Mouse (Mus musculus): ENCODE results near the gene Plxnb2. TPM values are rescaled to one million over a fixed set of nuclear protein-coding genes. Genes with fewer than 3 reads are reported as not detected.

The Plxnb2 gene
- polyA plus RNA-seq, 1 experiment from 2014 or later = 139 TPM

- 79% methylated on average over 4 of the region's 4 CpGs for WGBS
- H3K4me3 ChIP-seq (ENCODE audit: low read length) = no peak overlapping the region
- no peak overlapping the region for H3K4me2 ChIP-seq (ENCODE audit: low read depth, low read length)
- ATAC-seq (ENCODE audit: low read depth) = no peak
- H3K9me3 ChIP-seq (ENCODE audit: control insufficient read depth, low read length) = 0 out of 2 replicates have a peak, but pooled peaks cover 5% of the 10 kb centered on the region
- H3K9ac ChIP-seq (ENCODE audit: low read length) = no peak overlapping the region
- no peak overlapping the region for H3K27ac ChIP-seq (ENCODE audit: low read length)
- peaks cover 5% of the 10 kb centered on the region; the same call in 1 of the 2 replicates for H3K4me1 ChIP-seq (replicated peaks; ENCODE audit: control insufficient read depth, insufficient read depth, low read length)
- no peaks in the 10 kb centered on the region for H3K27me3 ChIP-seq (ENCODE audit: control insufficient read depth, insufficient read depth, low read depth, low read length)
- no peaks in the 10 kb centered on the region for H3K36me3 ChIP-seq (ENCODE audit: control insufficient read depth, insufficient read depth, low read length)
Observed at GRCm38 (mm10) chr15:89207457-89207856, 26.9 kb upstream of the Plxnb2 start.

GRCm38 (mm10) chr15:89197056-89197455 lies 16.5 kb upstream of the Plxnb2 start:
- Histone ChIP-seq H3K4me1 (replicated peaks; ENCODE audit: control insufficient read depth, insufficient read depth, low read length) (peaks cover 13% of the 10 kb centered on the region), H3K9ac (ENCODE audit: low read length) (peak overlapping the region; percentile 100), H3K36me3 (ENCODE audit: control insufficient read depth, insufficient read depth, low read length) (no peaks in the 10 kb centered on the region), H3K27me3 (ENCODE audit: control insufficient read depth, insufficient read depth, low read depth, low read length) (no peaks in the 10 kb centered on the region), H3K27ac (ENCODE audit: low read length) (peak overlapping the region; percentile 66), H3K9me3 (ENCODE audit: control insufficient read depth, low read length) (no peaks in the 10 kb centered on the region), H3K4me3 (ENCODE audit: low read length) (peak overlapping the region; percentile 100), H3K4me2 (ENCODE audit: low read depth, low read length) (peak overlapping the region; percentile 92)
- no peak for ATAC-seq (ENCODE audit: low read depth)
- WGBS = 56% methylated on average over 15 of the region's 15 CpGs

GRCm38 (mm10) chr15:89196313-89196706 lies 15.7 kb upstream of the Plxnb2 start, which contains the start of gene Dennd6b:
TSS of gene Dennd6b (minus strand) at chr15:89196496.
- H3K4me3 ChIP-seq (ENCODE audit: low read length) = peak within 1 kb of the TSS; percentile 100
- peaks cover 13% of the 10 kb centered on the region for H3K4me1 ChIP-seq (replicated peaks; ENCODE audit: control insufficient read depth, insufficient read depth, low read length)
- H3K27me3 ChIP-seq (ENCODE audit: control insufficient read depth, insufficient read depth, low read depth, low read length) = no peaks in the 10 kb centered on the region
- WGBS = under 1% methylated on average over 38 of the region's 38 CpGs
- peak within 1 kb of the TSS; percentile 99 for H3K27ac ChIP-seq (ENCODE audit: low read length)
- H3K9ac ChIP-seq (ENCODE audit: low read length) = peak within 1 kb of the TSS; percentile 100
- peak; percentile 99 for ATAC-seq (ENCODE audit: low read depth)
- H3K9me3 ChIP-seq (ENCODE audit: control insufficient read depth, low read length) = no peaks in the 10 kb centered on the region
- H3K36me3 ChIP-seq (ENCODE audit: control insufficient read depth, insufficient read depth, low read length) = no peaks in the 10 kb centered on the region
- H3K4me2 ChIP-seq (ENCODE audit: low read depth, low read length) = peak within 1 kb of the TSS; percentile 92

- H3K9ac ChIP-seq (ENCODE audit: low read length) = peak overlapping the region; percentile 100
- H3K9me3 ChIP-seq (ENCODE audit: control insufficient read depth, low read length) = no peaks in the 10 kb centered on the region
- H3K27ac ChIP-seq (ENCODE audit: low read length) = peak overlapping the region; percentile 99
- H3K27me3 ChIP-seq (ENCODE audit: control insufficient read depth, insufficient read depth, low read depth, low read length) = no peaks in the 10 kb centered on the region
- peak overlapping the region; percentile 100 for H3K4me3 ChIP-seq (ENCODE audit: low read length)
- ATAC-seq (ENCODE audit: low read depth) = peak; percentile 97
- WGBS = under 1% methylated on average over 25 of the region's 25 CpGs
- H3K36me3 ChIP-seq (ENCODE audit: control insufficient read depth, insufficient read depth, low read length) = no peaks in the 10 kb centered on the region
- H3K4me2 ChIP-seq (ENCODE audit: low read depth, low read length) = peak overlapping the region; percentile 92
- H3K4me1 ChIP-seq (replicated peaks; ENCODE audit: control insufficient read depth, insufficient read depth, low read length) = peaks cover 13% of the 10 kb centered on the region
Observed at GRCm38 (mm10) chr15:89195690-89196312, 15.2 kb upstream of the Plxnb2 start.

- peak overlapping the region; percentile 100 for H3K4me3 ChIP-seq (ENCODE audit: low read length)
- H3K4me1 ChIP-seq (replicated peaks; ENCODE audit: control insufficient read depth, insufficient read depth, low read length) = peaks cover 13% of the 10 kb centered on the region
- H3K4me2 ChIP-seq (ENCODE audit: low read depth, low read length) = peak overlapping the region; percentile 92
- H3K27me3 ChIP-seq (ENCODE audit: control insufficient read depth, insufficient read depth, low read depth, low read length) = no peaks in the 10 kb centered on the region
- H3K27ac ChIP-seq (ENCODE audit: low read length) = peak overlapping the region; percentile 99
- H3K9ac ChIP-seq (ENCODE audit: low read length) = peak overlapping the region; percentile 100
- no peaks in the 10 kb centered on the region; the same call in 1 of the 2 replicates for H3K36me3 ChIP-seq (ENCODE audit: control insufficient read depth, insufficient read depth, low read length)
- H3K9me3 ChIP-seq (ENCODE audit: control insufficient read depth, low read length) = no peaks in the 10 kb centered on the region
- ATAC-seq (ENCODE audit: low read depth) = no peak
- 47% methylated on average over 6 of the region's 6 CpGs for WGBS
Observed at GRCm38 (mm10) chr15:89195261-89195681, 14.7 kb upstream of the Plxnb2 start.

GRCm38 (mm10) chr15:89184937-89185227 lies 4.3 kb upstream of the Plxnb2 start:
- Histone ChIP-seq H3K36me3 (ENCODE audit: control insufficient read depth, insufficient read depth, low read length) (no peaks in the 10 kb centered on the region), H3K27me3 (ENCODE audit: control insufficient read depth, insufficient read depth, low read depth, low read length) (no peaks in the 10 kb centered on the region), H3K9me3 (ENCODE audit: control insufficient read depth, low read length) (no peaks in the 10 kb centered on the region), H3K27ac (ENCODE audit: low read length) (no peak overlapping the region), H3K4me3 (ENCODE audit: low read length) (no peak overlapping the region), H3K9ac (ENCODE audit: low read length) (no peak overlapping the region), H3K4me2 (ENCODE audit: low read depth, low read length) (no peak overlapping the region), H3K4me1 (replicated peaks; ENCODE audit: control insufficient read depth, insufficient read depth, low read length) (peaks cover 13% of the 10 kb centered on the region)
- no peak for ATAC-seq (ENCODE audit: low read depth)
- 80% methylated on average over 5 of the region's 5 CpGs for WGBS

GRCm38 (mm10) chr15:89184141-89184936 lies 3.8 kb upstream of the Plxnb2 start:
- Histone ChIP-seq H3K4me3 (ENCODE audit: low read length) (no peak overlapping the region), H3K27me3 (ENCODE audit: control insufficient read depth, insufficient read depth, low read depth, low read length) (no peaks in the 10 kb centered on the region), H3K9ac (ENCODE audit: low read length) (no peak overlapping the region), H3K27ac (ENCODE audit: low read length) (no peak overlapping the region), H3K4me2 (ENCODE audit: low read depth, low read length) (no peak overlapping the region), H3K9me3 (ENCODE audit: control insufficient read depth, low read length) (no peaks in the 10 kb centered on the region), H3K36me3 (ENCODE audit: control insufficient read depth, insufficient read depth, low read length) (no peaks in the 10 kb centered on the region), H3K4me1 (replicated peaks; ENCODE audit: control insufficient read depth, insufficient read depth, low read length) (peaks cover 13% of the 10 kb centered on the region)
- no peak for ATAC-seq (ENCODE audit: low read depth)
- 58% methylated on average over 5 of the region's 5 CpGs for WGBS

GRCm38 (mm10) chr15:89182842-89183241 lies 2.3 kb upstream of the Plxnb2 start:
- 69% methylated on average over 5 of the region's 5 CpGs for WGBS
- Histone ChIP-seq H3K4me3 (ENCODE audit: low read length) (no peak overlapping the region), H3K36me3 (ENCODE audit: control insufficient read depth, insufficient read depth, low read length) (no peaks in the 10 kb centered on the region), H3K9ac (ENCODE audit: low read length) (no peak overlapping the region), H3K4me2 (ENCODE audit: low read depth, low read length) (0 out of 2 replicates have a peak overlapping the region, but pooled peaks have one; percentile 5), H3K9me3 (ENCODE audit: control insufficient read depth, low read length) (no peaks in the 10 kb centered on the region), H3K4me1 (replicated peaks; ENCODE audit: control insufficient read depth, insufficient read depth, low read length) (peaks cover 26% of the 10 kb centered on the region), H3K27ac (ENCODE audit: low read length) (peak overlapping the region; percentile 73), H3K27me3 (ENCODE audit: control insufficient read depth, insufficient read depth, low read depth, low read length) (no peaks in the 10 kb centered on the region)
- ATAC-seq (ENCODE audit: low read depth) = no peak

GRCm38 (mm10) chr15:89182328-89182741 lies 1.7 kb upstream of the Plxnb2 start:
- Histone ChIP-seq H3K27ac (ENCODE audit: low read length) (peak overlapping the region; percentile 73), H3K4me2 (ENCODE audit: low read depth, low read length) (0 out of 2 replicates have a peak overlapping the region, but pooled peaks have one; percentile 5), H3K9me3 (ENCODE audit: control insufficient read depth, low read length) (no peaks in the 10 kb centered on the region), H3K4me1 (replicated peaks; ENCODE audit: control insufficient read depth, insufficient read depth, low read length) (peaks cover 31% of the 10 kb centered on the region), H3K4me3 (ENCODE audit: low read length) (no peak overlapping the region), H3K9ac (ENCODE audit: low read length) (0 out of 2 replicates have a peak overlapping the region, but pooled peaks have one; percentile 36), H3K36me3 (ENCODE audit: control insufficient read depth, insufficient read depth, low read length) (no peaks in the 10 kb centered on the region), H3K27me3 (ENCODE audit: control insufficient read depth, insufficient read depth, low read depth, low read length) (no peaks in the 10 kb centered on the region)
- ATAC-seq (ENCODE audit: low read depth) = no peak
- 26% methylated on average over 6 of the region's 6 CpGs for WGBS
